Comparison of ENCODE assay signal across 8 mouse cellular contexts in the genomic region with DNA sequence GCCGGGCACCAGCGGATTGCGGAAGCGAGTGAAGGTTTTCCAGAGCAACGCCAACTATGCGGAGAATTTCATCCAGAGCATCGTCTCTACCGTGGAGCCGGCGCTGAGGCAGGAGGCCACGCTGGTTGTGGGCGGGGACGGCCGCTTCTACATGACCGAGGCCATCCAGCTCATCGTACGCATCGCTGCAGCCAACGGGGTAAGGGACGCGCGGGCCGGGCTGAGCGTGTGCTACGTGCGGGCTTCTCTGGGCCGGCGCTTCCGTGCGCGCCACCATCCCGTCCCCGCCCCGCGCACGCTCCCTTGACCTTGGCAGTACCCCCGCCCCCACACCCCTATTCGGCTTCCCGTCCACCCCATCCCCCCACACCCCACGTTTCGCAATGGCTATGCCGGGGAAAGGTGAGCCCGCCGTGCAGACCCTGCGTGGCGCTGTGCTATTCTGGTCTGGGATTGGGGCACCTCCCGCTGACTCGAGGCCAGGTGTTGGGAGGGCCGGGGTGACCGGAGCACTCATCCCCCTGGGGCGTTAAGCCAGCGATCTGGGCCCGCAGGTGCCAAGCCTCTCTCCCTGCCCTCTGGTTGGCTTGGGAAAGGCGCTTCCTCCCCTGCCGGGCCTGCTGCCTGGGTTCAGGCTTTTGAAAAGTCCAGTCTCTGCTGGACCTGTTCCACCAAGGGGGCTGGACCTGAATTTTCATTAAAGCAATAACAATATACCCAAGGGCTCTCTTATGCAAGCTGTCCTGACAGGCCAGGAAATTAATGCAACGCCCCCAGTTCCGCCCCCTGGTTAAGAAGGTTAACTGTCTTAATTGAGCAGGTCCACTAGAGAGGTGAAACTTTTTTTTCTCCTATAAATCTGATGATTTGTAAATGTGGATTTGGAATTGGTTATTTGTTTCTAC. TPM values are rescaled to one million over a fixed set of nuclear protein-coding genes. Genes with fewer than 3 reads are reported as not detected.
DNase-seq lines count a peak whose midpoint lies in the region; ATAC-seq and TF ChIP-seq lines count a peak whose summit lies in the region.

A gene (minus strand): TSS at position 201 of the 905 bp plus-strand sequence.

- TF ChIP-seq RAD21 in MEL (IDR thresholded peaks at IDR 0.05; ENCODE audit: low read depth, low read length): no peak

- peak within 1 kb of the TSS; percentile 56 for H3K27ac ChIP-seq in MEL (ENCODE audit: control insufficient read depth, low read depth, low read length)
- H3K27ac ChIP-seq in lung, embryonic 16.5 days (ENCODE audit: low read length): peak within 1 kb of the TSS; percentile 95

- 0 out of 4 replicates have a peak, but pooled peaks cover 0 to 5% of the 10 kb centered on the region in 2 experiments for H3K4me1 ChIP-seq in MEL (ENCODE audit: control insufficient read depth in 1 of 2, insufficient read depth in 2 of 2, low read length in 2 of 2)
- peaks cover 18% of the 10 kb centered on the region for H3K4me1 ChIP-seq in lung, embryonic 16.5 days (replicated peaks; ENCODE audit: control insufficient read depth, insufficient read depth, low read length)

- TF ChIP-seq CTCF in MEL (IDR thresholded peaks at IDR 0.05 in 2 of 3, conservative IDR thresholded peaks at IDR 0.05 in 1 of 3; ENCODE audit: control insufficient read depth in 1 of 3, insufficient read depth in 1 of 3, low read depth in 2 of 3, low read length in 3 of 3, poor library complexity in 1 of 3, severe bottlenecking in 1 of 3): no peak

- peak; percentile 93 for ATAC-seq in lung, embryonic 16.5 days (ENCODE audit: low read depth)

- no peaks in the 10 kb centered on the region for H3K9me3 ChIP-seq in MEL (replicated peaks; ENCODE audit: insufficient read depth, low read length)
- H3K9me3 ChIP-seq in lung, embryonic 16.5 days (ENCODE audit: control insufficient read depth, low read length): no peaks in the 10 kb centered on the region

- H3K36me3 ChIP-seq in MEL (ENCODE audit: control insufficient read depth in 1 of 2, insufficient read depth in 2 of 2, low read length in 2 of 2): no peaks in the 10 kb centered on the region
- no peaks in the 10 kb centered on the region for H3K36me3 ChIP-seq in lung, embryonic 16.5 days (ENCODE audit: control insufficient read depth, insufficient read depth, low read length)

- H3K4me3 ChIP-seq in MEL (ENCODE audit: control insufficient read depth in 1 of 2, insufficient read depth in 1 of 2, low read depth in 2 of 2, low read length in 2 of 2): peak within 1 kb of the TSS; percentile 79 to 95
- peak within 1 kb of the TSS; percentile 78 for H3K4me3 ChIP-seq in lung, embryonic 16.5 days (ENCODE audit: low read length)

- H3K9ac ChIP-seq in MEL (ENCODE audit: control insufficient read depth, low read depth, low read length, poor library complexity, severe bottlenecking): peak within 1 kb of the TSS; percentile 75
- H3K9ac ChIP-seq in lung, embryonic 16.5 days (ENCODE audit: low read length): peak within 1 kb of the TSS; percentile 74

- TF ChIP-seq EP300 in MEL (IDR thresholded peaks at IDR 0.05; ENCODE audit: low read depth in 1 of 2, low read length in 2 of 2): no peak

- H3K27me3 ChIP-seq in MEL (ENCODE audit: control insufficient read depth in 1 of 2, insufficient read depth in 2 of 2, low read length in 2 of 2): no peaks in the 10 kb centered on the region
- H3K27me3 ChIP-seq in lung, embryonic 16.5 days (ENCODE audit: control insufficient read depth, insufficient read depth, low read depth, low read length): no peaks in the 10 kb centered on the region

- WGBS in lung, embryonic 16.5 days: 1% methylated on average over 56 of the region's 57 CpGs

- H3K79me2 ChIP-seq in MEL (ENCODE audit: control insufficient read depth, insufficient read depth, low read length, poor library complexity): peaks cover 2% of the 10 kb centered on the region; the same call in 1 of the 2 replicates

- peak; percentile 75 for DNase-seq in MEL (ENCODE audit: low read depth, low spot score)
- peak; percentile 84 for DNase-seq in cerebellum, adult 18-20 months
- peak; percentile 53 for DNase-seq in forelimb bud, embryonic 11.5 days (ENCODE audit: low read depth, low spot score)
- peak; percentile 83 for DNase-seq in heart, postnatal 4 days
- peak; percentile 73 for DNase-seq in layer of hippocampus, adult 9-11 months
- DNase-seq in ovary, postnatal 14 days (ENCODE audit: low spot score): peak; percentile 60
- DNase-seq in thymus, postnatal 10 days (ENCODE audit: low spot score in 2 of 2): peak; percentile 36 to 42

- peak in 1 of 2 experiments; percentile 44; a peak in 1 of 4 replicates for TF ChIP-seq POLR2A in MEL (IDR thresholded peaks at IDR 0.05; ENCODE audit: control insufficient read depth in 1 of 2, insufficient read depth in 1 of 2, low read depth in 1 of 2, low read length in 2 of 2, poor library complexity in 1 of 2)

- peak within 1 kb of the TSS; percentile 86 for H3K4me2 ChIP-seq in lung, embryonic 16.5 days (ENCODE audit: low read depth, low read length)

TF ChIP-seq in MEL, 35 proteins besides CTCF, POLR2A, EP300 and RAD21:
- TF ChIP-seq SIN3A (IDR thresholded peaks at IDR 0.05; ENCODE audit: low read length) (peak; percentile 26), NRF1 (IDR thresholded peaks at IDR 0.05; ENCODE audit: insufficient read depth, low read depth, low read length, poor library complexity, severe bottlenecking) (peak; percentile 60), TAL1 (IDR thresholded peaks at IDR 0.05; ENCODE audit: low read length) (no peak), MXI1 (IDR thresholded peaks at IDR 0.05; ENCODE audit: low read depth, low read length) (peak; percentile 32; the same call in 1 of the 2 replicates)

RNA-seq across cellular contexts. Expression of the gene that starts here (rescaled TPM):
- 5.5 TPM in 2 replicates for total RNA-seq in MEL (2012; rRNA removed)
- 1 to 10 TPM in 1 of 2 experiments, not detected in 1; 6.5 TPM for polyA plus RNA-seq in MEL (2012; ENCODE audit: insufficient read depth in 1 of 2, insufficient read length in 2 of 2, low read depth in 1 of 2, low replicate concordance in 2 of 2, missing spikeins in 1 of 2)
- 10 to 100 TPM; 10.4 to 13.6 TPM for total RNA-seq in heart, postnatal 4 days (2021)
- polyA plus RNA-seq in lung, embryonic 16.5 days (2015; fragmentation: Nextera tagmentation; extraction: Ambion mirVana): 36.8 and 44.9 TPM in 2 replicates

Comparison
In these comparisons a context has a peak if more than half of its experiments do, and no peak if none do; other contexts are left out.
1. Peak in every context shown above with its lines: DNase-seq, ATAC-seq, H3K4me3 ChIP-seq and H3K27ac ChIP-seq.